Mouse (Mus musculus) activated CD4-positive, CD25-positive, alpha-beta regulatory T cell, adult 9 weeks (primary cell): ENCODE measurements around the gene Fgf13. TPM values are rescaled to one million over a fixed set of nuclear protein-coding genes. Genes with fewer than 3 reads are reported as not detected.

Experiments
- polyA plus RNA-seq: library from polyadenylated mRNA; unstranded; fragments of 100-300 nt; shearing (Covaris generic); gene quantifications from one replicate; pipeline ENCODE4 v1.2.1, GENCODE M21; 2017

Gene Fgf13
- polyA plus RNA-seq = 10.9 TPM

DNA sequence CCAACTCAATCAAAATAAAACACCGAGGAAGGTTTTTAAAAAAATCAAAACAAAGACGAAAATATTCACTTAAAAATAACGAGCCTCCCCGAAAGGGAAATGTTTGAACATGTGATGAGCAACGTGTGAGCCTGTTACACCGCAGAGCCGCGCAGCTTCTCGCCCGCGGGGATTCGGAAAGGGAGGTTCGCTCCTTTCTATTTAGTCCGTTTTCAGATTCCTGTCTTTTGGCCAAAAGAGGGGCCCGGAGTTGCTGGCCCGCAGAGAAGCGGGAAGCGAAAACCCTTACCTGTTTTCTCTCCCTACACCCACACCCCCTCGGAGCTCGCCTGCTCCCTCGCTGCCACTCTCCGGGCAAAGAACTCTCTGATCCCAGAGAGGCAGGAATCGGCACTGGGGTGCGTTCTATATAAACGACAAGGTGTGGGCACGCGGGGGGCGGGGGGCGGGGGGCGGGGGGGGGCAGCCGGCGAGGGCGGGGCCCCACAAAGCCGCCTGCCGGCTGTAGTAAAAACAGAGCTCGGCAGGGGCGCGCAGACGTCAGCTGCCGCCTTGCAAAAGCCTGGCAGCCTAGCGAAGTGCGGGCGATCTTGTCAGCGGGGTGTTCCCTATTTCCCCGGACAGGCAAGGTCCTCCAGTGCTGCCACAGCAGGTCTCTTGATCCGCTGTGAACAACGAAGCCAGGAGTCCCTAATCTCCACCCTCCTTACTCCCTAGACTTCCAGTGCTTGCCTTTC lies at the start of gene Fgf13:
Gene Fgf13, minus strand, starts transcription at position 377 of the 737 bp plus-strand sequence.

